Mouse (Mus musculus) myocyte (in vitro differentiated cells): ENCODE measurements around the gene Galr3.

Experiments
- E2F4 ChIP-seq: IDR thresholded peaks from one replicate; pipeline ENCODE4 v1.6.1; 2011; ENCODE audit warnings: mild to moderate bottlenecking, control low read depth, moderate library complexity; ENCODE audit not compliant: insufficient read depth
- MYOG ChIP-seq, 3 experiments: IDR thresholded peaks; one replicate each; pipeline ENCODE4 v1.6.1; 2011; ENCODE audit warnings: control low read depth in 2 of 3, low read depth in 2 of 3, mild to moderate bottlenecking in 2 of 3; ENCODE audit not compliant: insufficient read length in 2 of 3, control insufficient read depth in 1 of 3, insufficient read depth in 1 of 3
- POLR2A ChIP-seq: IDR thresholded peaks from one replicate; pipeline ENCODE4 v1.6.1; 2011; ENCODE audit warnings: low read depth, mild to moderate bottlenecking, control low read depth, moderate library complexity; ENCODE audit not compliant: insufficient read length
- POLR2AphosphoS2 ChIP-seq: IDR thresholded peaks from one replicate; pipeline ENCODE4 v1.6.1; 2011; ENCODE audit warnings: low read depth, control low read depth; ENCODE audit not compliant: insufficient read length
- REST ChIP-seq: IDR thresholded peaks from one replicate; pipeline ENCODE4 v1.6.1; 2011; ENCODE audit warnings: mild to moderate bottlenecking, control low read depth, moderate library complexity; ENCODE audit not compliant: insufficient read depth, insufficient read length

DNA sequence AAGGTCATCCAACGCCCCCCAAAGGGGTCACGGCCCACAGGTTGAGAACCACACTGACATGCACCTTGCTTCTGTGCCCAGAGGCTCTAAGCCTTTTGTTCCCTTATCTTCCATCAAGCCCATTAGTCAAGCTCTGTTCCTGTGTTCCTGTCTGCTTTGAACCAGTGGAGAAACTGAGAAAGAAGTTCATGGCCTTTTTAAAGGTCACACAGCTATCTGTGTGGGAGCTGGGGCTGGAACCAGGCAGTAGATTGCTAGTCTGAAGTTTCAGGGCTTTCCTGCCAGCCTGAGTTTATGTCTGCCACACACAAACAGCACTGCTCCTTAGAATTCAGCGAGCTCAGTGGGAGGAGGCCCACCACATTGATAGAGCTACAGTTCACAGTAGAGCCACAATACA, 38.6 kb upstream of the Galr3 start:
- no peak for TF ChIP-seq POLR2AphosphoS2
- no peak for TF ChIP-seq REST
- TF ChIP-seq MYOG (IDR thresholded peaks at IDR 0.05; ENCODE audit: control insufficient read depth in 1 of 3, insufficient read depth in 1 of 3, insufficient read length in 2 of 3, low read depth in 2 of 3): no peak
- no peak for TF ChIP-seq E2F4
- TF ChIP-seq POLR2A: no peak
